Comparison of ENCODE assay signal across 23 mouse cellular contexts in genomic region chr4:130761809-130762208, GRCm38 (mm10). TPM values are rescaled to one million over a fixed set of nuclear protein-coding genes. Genes with fewer than 3 reads are reported as not detected.
DNase-seq lines count a peak whose midpoint lies in the region; ATAC-seq and TF ChIP-seq lines count a peak whose summit lies in the region.
"Had no signal": no experiment of that assay in that cellular context is flagged by ENCODE, and none has a peak within 500 bp of the region (broad histone marks: within the 10 kb centered on the region; RNA-seq: fewer than 3 reads in every experiment).

No protein-coding gene starts in this region.

- ATAC-seq in heart, postnatal 0 days (ENCODE audit: insufficient read depth, low read depth), result peak; percentile 50
- ATAC-seq in lung, embryonic 14.5 days (ENCODE audit: insufficient read depth), result no peak
- ATAC-seq: CD4-positive, CD25-positive, alpha-beta regulatory T cell, adult 4 months; inflammation-experienced regulatory T-cells, adult 6 months had no signal

- intact Hi-C loops in gastrocnemius, adult 2 months (cut with DNase I), result no loop called here
- intact Hi-C loops in heart, postnatal 25 days (cut with DNase I), result no loop called here

- peaks cover 19% of the 10 kb centered on the region for H3K4me1 ChIP-seq in heart, postnatal 0 days (ENCODE audit: control insufficient read depth, insufficient read depth)
- H3K4me1 ChIP-seq in lung, embryonic 14.5 days (ENCODE audit: insufficient read depth), result no peaks in the 10 kb centered on the region
- no peaks in the 10 kb centered on the region for H3K4me1 ChIP-seq in thymus, adult 2 months (replicated peaks; ENCODE audit: control insufficient read depth, insufficient read depth, low read length)
- H3K4me1 ChIP-seq: embryonic facial prominence, embryonic 15.5 days; hindbrain, embryonic 13.5 days; lung, embryonic 15.5 days had no signal

- no peak for TF ChIP-seq EP300 in heart, postnatal 0 days (IDR thresholded peaks at IDR 0.05; ENCODE audit: low read depth)

- H3K27ac ChIP-seq in gastrocnemius, adult 2 months, result 0 out of 2 replicates have a peak overlapping the region, but pooled peaks have one; percentile 33
- H3K27ac ChIP-seq in heart, postnatal 0 days (ENCODE audit: low read depth), result peak overlapping the region; percentile 48; the same call in 1 of the 2 replicates
- H3K27ac ChIP-seq in lung, embryonic 14.5 days (ENCODE audit: low read depth), result no peak overlapping the region; the same call in 1 of the 2 replicates
- no peak overlapping the region for H3K27ac ChIP-seq in thymus, adult 2 months (ENCODE audit: control insufficient read depth, insufficient read depth, low read length)
- H3K27ac ChIP-seq: embryonic facial prominence, embryonic 15.5 days; hindbrain, embryonic 13.5 days; left cerebral cortex, adult 2 months; lung, embryonic 15.5 days had no signal

- H3K4me3 ChIP-seq in gastrocnemius, adult 2 months, result no peak overlapping the region
- no peak overlapping the region for H3K4me3 ChIP-seq in heart, postnatal 0 days (ENCODE audit: low read depth, low read length)
- no peak overlapping the region for H3K4me3 ChIP-seq in lung, embryonic 14.5 days (ENCODE audit: low read depth, low read length)
- no peak overlapping the region for H3K4me3 ChIP-seq in thymus, adult 2 months (ENCODE audit: control insufficient read depth, insufficient read depth, low read length)
- H3K4me3 ChIP-seq: embryonic facial prominence, embryonic 15.5 days; hindbrain, embryonic 13.5 days; left cerebral cortex, adult 2 months; lung, embryonic 15.5 days had no signal

- no peak overlapping the region for H3K4me2 ChIP-seq in heart, postnatal 0 days (ENCODE audit: low read depth, low read length)
- no peak overlapping the region for H3K4me2 ChIP-seq in lung, embryonic 14.5 days
- H3K4me2 ChIP-seq: embryonic facial prominence, embryonic 15.5 days; hindbrain, embryonic 13.5 days; lung, embryonic 15.5 days had no signal

- TF ChIP-seq CTCF in gastrocnemius, adult 2 months (IDR thresholded peaks at IDR 0.05), result no peak
- no peak for TF ChIP-seq CTCF in heart, postnatal 0 days (IDR thresholded peaks at IDR 0.05; ENCODE audit: low read depth)
- no peak for TF ChIP-seq CTCF in lung, embryonic 14.5 days (IDR thresholded peaks at IDR 0.05; ENCODE audit: low read depth)
- TF ChIP-seq CTCF in thymus, adult 2 months (IDR thresholded peaks at IDR 0.05; ENCODE audit: borderline replicate concordance, control insufficient read depth, extremely low read depth, insufficient read depth, low read length, poor library complexity), result no peak

- H3K27me3 ChIP-seq in heart, postnatal 0 days (ENCODE audit: control insufficient read depth, insufficient read depth, low read length), result no peaks in the 10 kb centered on the region
- no peaks in the 10 kb centered on the region for H3K27me3 ChIP-seq in lung, embryonic 14.5 days (ENCODE audit: insufficient read depth, low read length)
- no peaks in the 10 kb centered on the region for H3K27me3 ChIP-seq in thymus, adult 2 months (ENCODE audit: control insufficient read depth, insufficient read depth, low read length)
- H3K27me3 ChIP-seq: embryonic facial prominence, embryonic 15.5 days; hindbrain, embryonic 13.5 days; lung, embryonic 15.5 days had no signal

- H3K36me3 ChIP-seq in heart, postnatal 0 days (replicated peaks; ENCODE audit: control insufficient read depth, insufficient read depth, low read length), result peaks cover 83% of the 10 kb centered on the region
- peaks cover 95% of the 10 kb centered on the region for H3K36me3 ChIP-seq in lung, embryonic 14.5 days (ENCODE audit: insufficient read depth)
- peaks cover 79% of the 10 kb centered on the region for H3K36me3 ChIP-seq in thymus, adult 2 months (ENCODE audit: control insufficient read depth, insufficient read depth, low read length)

- H3K9ac ChIP-seq in heart, postnatal 0 days (replicated peaks; ENCODE audit: low read depth, low read length), result no peak overlapping the region
- no peak overlapping the region for H3K9ac ChIP-seq in lung, embryonic 14.5 days
- H3K9ac ChIP-seq: embryonic facial prominence, embryonic 15.5 days; hindbrain, embryonic 13.5 days; lung, embryonic 15.5 days had no signal

- 71% methylated on average over 5 of the region's 5 CpGs for WGBS in heart, postnatal 0 days
- WGBS in lung, embryonic 14.5 days, result 66% methylated on average over 5 of the region's 5 CpGs
- 99% methylated on average over 5 of the region's 5 CpGs for whole genome bisulfite sequencing in thymus, adult 2 months

- no peak for DNase-seq in gastrocnemius, adult 2 months
- no peak for DNase-seq in gastrocnemius, postnatal 25 days
- no peak for DNase-seq in heart, postnatal 0 days (ENCODE audit: low spot score)
- no peak for DNase-seq in heart, postnatal 25 days (ENCODE audit: low spot score)
- peak; percentile 27 for DNase-seq in lung, embryonic 14.5 days
- DNase-seq in lung, postnatal 4 days, result no peak
- DNase-seq in lung, postnatal 36 days, result peak; percentile 53
- DNase-seq in thymus, adult 2 months, result no peak
- DNase-seq: adrenal gland, postnatal 36 days; cerebellum, adult 18-20 months; cerebellum, postnatal 36 days; gastrocnemius, postnatal 10 days; left cerebral cortex, postnatal 4 days; liver; right cerebral cortex, postnatal 14 days; thymus, postnatal 4 days had no signal

- H3K9me3 ChIP-seq in heart, postnatal 0 days (replicated peaks; ENCODE audit: control insufficient read depth, low read length), result no peaks in the 10 kb centered on the region
- no peaks in the 10 kb centered on the region for H3K9me3 ChIP-seq in lung, embryonic 14.5 days (ENCODE audit: low read depth, low read length)
- H3K9me3 ChIP-seq: embryonic facial prominence, embryonic 15.5 days; G1E; hindbrain, embryonic 13.5 days; lung, embryonic 15.5 days had no signal

- no peak for TF ChIP-seq POLR2A in thymus, adult 2 months (IDR thresholded peaks at IDR 0.05; ENCODE audit: control insufficient read depth, extremely low read depth, insufficient read depth, low read length, poor library complexity)

RNA-seq across cellular contexts. Expression of gene Sdc3, which starts 30.5 kb away (rescaled TPM):
- 10 to 100 TPM in 1 of 2 experiments, 1 to 10 TPM in 1; 8.5 to 12.5 TPM for total RNA-seq in gastrocnemius, adult 2 months (2021)
- 10 to 100 TPM; 12.6 to 14.4 TPM for total RNA-seq in gastrocnemius, postnatal 25 days (2021)
- total RNA-seq in heart, postnatal 0 days (2014; rRNA removed; ENCODE audit: low replicate concordance), result 44.2 and 55.2 TPM in 2 replicates
- 9.3 and 9.4 TPM in 2 replicates for polyA plus RNA-seq in heart, postnatal 0 days (2015; fragmentation: Nextera tagmentation; extraction: Ambion mirVana)
- 10 to 100 TPM; 37.7 to 41.9 TPM for total RNA-seq in heart, postnatal 25 days (2021)
- 19.1 and 20.3 TPM in 2 replicates for polyA plus RNA-seq in lung, embryonic 14.5 days (2014; fragmentation: Nextera tagmentation; extraction: Ambion mirVana)
- 96.8 and 97.5 TPM in 2 replicates for polyA plus RNA-seq in thymus, adult 2 months (2012; rRNA removed)

Comparison
In these comparisons a context has a peak if more than half of its experiments do, and no peak if none do; other contexts are left out.
1. DNase-seq: peak in lung, embryonic 14.5 days (single experiment) and lung, postnatal 36 days (single experiment); none in gastrocnemius, adult 2 months (single experiment), gastrocnemius, postnatal 25 days (single experiment), heart, postnatal 0 days (single experiment), heart, postnatal 25 days (single experiment), lung, postnatal 4 days (0 of 2) and thymus, adult 2 months (single experiment).
2. H3K27ac ChIP-seq: peak in gastrocnemius, adult 2 months (single experiment) and heart, postnatal 0 days (single experiment); none in lung, embryonic 14.5 days (single experiment) and thymus, adult 2 months (single experiment).